Mouse (Mus musculus) hindbrain, embryonic 10.5 days (tissue): ENCODE results near the gene Gm21981. TPM values are rescaled to one million over a fixed set of nuclear protein-coding genes. Genes with fewer than 3 reads are reported as not detected.

Experiments used
- DNase-seq: peaks from one replicate; pipeline ENCODE4 v3.0.0-alpha.2; 2017; ENCODE audit warnings: low spot score
- H3K27ac ChIP-seq: fragments of 300-500 bp; sonication (generic); 2 replicates; pipeline ENCODE4 v1.5.1; 2016; ENCODE audit warnings: mild to moderate bottlenecking, moderate library complexity
- H3K27me3 ChIP-seq: fragments of 300-500 bp; sonication (generic); 2 replicates; pipeline ENCODE4 v1.6.1; 2016; ENCODE audit warnings: mild to moderate bottlenecking; ENCODE audit not compliant: poor library complexity, insufficient read depth, severe bottlenecking
- H3K36me3 ChIP-seq: fragments of 300-500 bp; sonication (generic); 2 replicates; pipeline ENCODE4 v1.6.1; 2016; ENCODE audit warnings: mild to moderate bottlenecking, moderate library complexity
- H3K4me1 ChIP-seq: fragments of 300-500 bp; sonication (generic); replicated peaks from 2 replicates; pipeline ENCODE4 v1.6.1; 2016; ENCODE audit warnings: mild to moderate bottlenecking
- H3K4me3 ChIP-seq: fragments of 300-500 bp; sonication (generic); 2 replicates; pipeline ENCODE4 v1.5.1; 2016; ENCODE audit warnings: mild to moderate bottlenecking, moderate library complexity
- H3K9me3 ChIP-seq: fragments of 300-500 bp; sonication (generic); 2 replicates; pipeline ENCODE4 v1.6.1; 2016; ENCODE audit warnings: mild to moderate bottlenecking, moderate library complexity
- WGBS: fragments of 180-500 bp; shearing (Covaris S2); methylation state at CpG from one replicate; pipeline ENCODE4 v1.1.7; 2016; 5-methylcytosine and 5-hydroxymethylcytosine counted together
- polyA plus RNA-seq: library from polyadenylated mRNA; unstranded; fragments of >200 nt; fragmentation: Nextera tagmentation; extraction: Ambion mirVana; gene quantifications from 2 replicates; pipeline ENCODE4 v1.2.1, GENCODE M21; 2016

Gm21981 gene
- polyA plus RNA-seq, 1 experiment from 2014 or later = 0.86 TPM

DNA sequence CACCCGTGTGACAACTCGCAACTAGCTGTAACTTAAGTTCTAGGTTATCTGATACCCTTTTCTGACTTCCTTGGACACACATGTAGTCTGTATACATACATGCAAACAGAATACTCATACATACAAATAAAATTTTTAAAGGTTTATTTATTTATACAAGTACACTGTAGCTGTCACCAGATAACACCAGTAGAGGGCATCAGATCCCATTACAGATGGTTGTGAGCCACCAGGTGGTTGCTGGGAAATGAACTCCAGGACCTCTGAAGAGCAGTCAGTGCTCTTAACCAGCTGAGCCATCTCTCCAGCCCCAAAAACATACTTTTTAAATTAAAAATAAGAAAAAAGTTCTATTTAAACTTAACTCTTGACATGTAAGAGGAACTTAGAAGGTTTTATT lies 51.3 kb downstream of the Gm21981 start:
- H3K9me3 ChIP-seq = no peaks in the 10 kb centered on the region
- H3K27ac ChIP-seq = no peak overlapping the region
- no peaks in the 10 kb centered on the region for H3K36me3 ChIP-seq
- peaks cover 6% of the 10 kb centered on the region; the same call in 1 of the 2 replicates for H3K4me1 ChIP-seq
- 87% methylated on average over 2 of the region's 2 CpGs for WGBS
- DNase-seq = no peak
- no peak overlapping the region for H3K4me3 ChIP-seq
- H3K27me3 ChIP-seq = no peaks in the 10 kb centered on the region

Other genes starting within 250 kb of the Gm21981 start
- gene Taf8, start 192.2 kb downstream of the Gm21981 start, polyA plus RNA-seq = 32.5 and 36.0 TPM in 2 replicates
- gene Ccnd3, start 189.4 kb downstream of the Gm21981 start, polyA plus RNA-seq = 289 and 330 TPM in 2 replicates
- gene Bysl, start 83.0 kb downstream of the Gm21981 start, polyA plus RNA-seq = 39.0 and 40.6 TPM in 2 replicates
- gene Med20, start 82.9 kb downstream of the Gm21981 start, polyA plus RNA-seq = 41.2 and 45.9 TPM in 2 replicates
- gene Gm20517, start 82.9 kb downstream of the Gm21981 start, polyA plus RNA-seq = 1.9 and 2.1 TPM in 2 replicates
- gene Usp49, start 63.8 kb downstream of the Gm21981 start, polyA plus RNA-seq = 6.7 and 8.4 TPM in 2 replicates
- 369 and 408 TPM in 2 replicates for gene Tomm6, start 6.1 kb downstream of the Gm21981 start, polyA plus RNA-seq
- gene Frs3, start 5.4 kb downstream of the Gm21981 start, polyA plus RNA-seq = 9.5 and 12.7 TPM in 2 replicates
- 0.34 and 0.66 TPM in 2 replicates for gene Prickle4, start 281 bp upstream of the Gm21981 start, polyA plus RNA-seq
- 0.15 TPM in 1 of 2 replicates, not detected in the other for gene Pgc, start 32.4 kb upstream of the Gm21981 start, polyA plus RNA-seq
- 2.2 and 3.7 TPM in 2 replicates for gene Tfeb, start 42.6 kb upstream of the Gm21981 start, polyA plus RNA-seq
- 19.9 and 30.6 TPM in 2 replicates for gene Mdfi, start 140.2 kb upstream of the Gm21981 start, polyA plus RNA-seq
- 25.1 and 29.4 TPM in 2 replicates for gene Foxp4, start 230.2 kb upstream of the Gm21981 start, polyA plus RNA-seq